Mouse (Mus musculus) brain, adult 2 months (tissue): ENCODE data around the gene Irf2bp2.

ENCODE experiments used
- DNase-seq: peaks from one replicate; pipeline ENCODE4 v3.0.0; 2011; ENCODE audit warnings: low read depth, low spot score

The Irf2bp2 gene

GRCm38 (mm10) chr8:126569638-126570037, 24.1 kb downstream of the Irf2bp2 start:
- DNase-seq = no peak

- no peak for DNase-seq
Observed at GRCm38 (mm10) chr8:126567674-126568073, 26.1 kb downstream of the Irf2bp2 start.

- peak; percentile 88 for DNase-seq
Observed at GRCm38 (mm10) chr8:126566446-126567062, 27.2 kb downstream of the Irf2bp2 start.

- no peak for DNase-seq
Observed at GRCm38 (mm10) chr8:126565954-126566445, 27.8 kb downstream of the Irf2bp2 start.

- no peak for DNase-seq
Observed at GRCm38 (mm10) chr8:126565231-126565781, 28.5 kb downstream of the Irf2bp2 start.

GRCm38 (mm10) chr8:126564551-126565154, 29.1 kb downstream of the Irf2bp2 start:
- DNase-seq = no peak

GRCm38 (mm10) chr8:126561316-126561841, 32.4 kb downstream of the Irf2bp2 start:
- DNase-seq = no peak

GRCm38 (mm10) chr8:126558400-126558953, 35.3 kb downstream of the Irf2bp2 start:
- no peak for DNase-seq

GRCm38 (mm10) chr8:126557403-126557802, 36.4 kb downstream of the Irf2bp2 start:
- no peak for DNase-seq

GRCm38 (mm10) chr8:126556691-126557090, 37.1 kb downstream of the Irf2bp2 start:
- DNase-seq = no peak

- no peak for DNase-seq
Observed at GRCm38 (mm10) chr8:126554741-126555140, 39.0 kb downstream of the Irf2bp2 start.

GRCm38 (mm10) chr8:126551871-126552270, 41.9 kb downstream of the Irf2bp2 start:
- DNase-seq = no peak

- DNase-seq = peak; percentile 74
Observed at GRCm38 (mm10) chr8:126550944-126551357, 42.8 kb downstream of the Irf2bp2 start.

GRCm38 (mm10) chr8:126547841-126548240, 45.9 kb downstream of the Irf2bp2 start:
- peak; percentile 78 for DNase-seq

- no peak for DNase-seq
Observed at GRCm38 (mm10) chr8:126547361-126547760, 46.4 kb downstream of the Irf2bp2 start.

- DNase-seq = no peak
Observed at GRCm38 (mm10) chr8:126546480-126546879, 47.3 kb downstream of the Irf2bp2 start.

GRCm38 (mm10) chr8:126543407-126543806, 50.4 kb downstream of the Irf2bp2 start:
- DNase-seq = peak; percentile 94

- no peak for DNase-seq
Observed at GRCm38 (mm10) chr8:126542757-126543156, 51.0 kb downstream of the Irf2bp2 start.

GRCm38 (mm10) chr8:126542090-126542689, 51.6 kb downstream of the Irf2bp2 start:
- DNase-seq = peak; percentile 71

- DNase-seq = no peak
Observed at GRCm38 (mm10) chr8:126540298-126540697, 53.5 kb downstream of the Irf2bp2 start.

- peak; percentile 75 for DNase-seq
Observed at GRCm38 (mm10) chr8:126539355-126540093, 54.3 kb downstream of the Irf2bp2 start.
